Mouse (Mus musculus) midbrain, embryonic 10.5 days (tissue): Measurements from ENCODE around the gene Fam163a. TPM values are rescaled to one million over a fixed set of nuclear protein-coding genes. Genes with fewer than 3 reads are reported as not detected.
"Not testable (repeated sequence)": the region's sequence is repeated elsewhere in the genome, so short reads cannot be mapped to it uniquely, and the experiment has no call there.

Experiments used
- DNase-seq: peaks from one replicate; pipeline ENCODE4 v3.0.0-alpha.2; 2017; ENCODE audit warnings: low spot score
- H3K27ac ChIP-seq: fragments of 300-500 bp; sonication (generic); replicated peaks from 2 replicates; pipeline ENCODE4 v1.5.1; 2016; ENCODE audit warnings: mild to moderate bottlenecking
- H3K27me3 ChIP-seq: fragments of 300-500 bp; sonication (generic); 2 replicates; pipeline ENCODE4 v1.6.1; 2016; ENCODE audit warnings: low read depth, mild to moderate bottlenecking; ENCODE audit not compliant: poor library complexity, severe bottlenecking
- H3K36me3 ChIP-seq: fragments of 300-500 bp; sonication (generic); 2 replicates; pipeline ENCODE4 v1.6.1; 2016; ENCODE audit warnings: mild to moderate bottlenecking, moderate library complexity
- H3K4me1 ChIP-seq: fragments of 300-500 bp; sonication (generic); 2 replicates; pipeline ENCODE4 v1.6.1; 2016
- H3K4me3 ChIP-seq: fragments of 300-500 bp; sonication (generic); 2 replicates; pipeline ENCODE4 v1.5.1; 2016; ENCODE audit warnings: mild to moderate bottlenecking, moderate library complexity
- H3K9me3 ChIP-seq: fragments of 300-500 bp; sonication (generic); replicated peaks from 2 replicates; pipeline ENCODE4 v1.6.1; 2016; ENCODE audit warnings: mild to moderate bottlenecking
- WGBS: fragments of 180-500 bp; shearing (Covaris S2); methylation state at CpG from one replicate; pipeline ENCODE4 v1.1.7; 2016; 5-methylcytosine and 5-hydroxymethylcytosine counted together
- polyA plus RNA-seq: library from polyadenylated mRNA; unstranded; fragments of >200 nt; fragmentation: Nextera tagmentation; extraction: Ambion mirVana; gene quantifications from 2 replicates; pipeline ENCODE4 v1.2.1, GENCODE M21; 2016

Gene Fam163a
- polyA plus RNA-seq, 1 experiment from 2014 or later, result 4.5 TPM

DNA sequence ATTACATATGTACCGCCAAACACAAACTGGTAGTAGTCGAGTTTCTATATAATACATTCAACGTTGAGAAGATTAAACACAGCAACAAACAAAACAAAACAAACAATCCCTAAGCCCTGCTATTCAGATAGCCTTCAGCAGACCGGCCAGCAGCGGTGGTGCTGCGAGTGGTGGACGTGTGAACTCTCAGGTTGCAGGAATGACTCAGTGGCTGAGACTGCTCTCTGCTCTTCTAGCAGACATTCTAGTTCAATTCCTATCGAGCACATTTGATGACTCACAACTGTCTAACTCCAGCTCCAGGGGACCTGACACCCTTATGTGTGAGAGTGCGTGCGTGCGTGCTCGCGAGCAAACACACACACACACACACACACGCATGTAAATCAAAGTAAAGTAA, 134.7 kb downstream of the Fam163a start:
- no peak for DNase-seq
- peaks cover 24% of the 10 kb centered on the region for H3K36me3 ChIP-seq
- peaks cover 16% of the 10 kb centered on the region for H3K4me1 ChIP-seq
- no peaks in the 10 kb centered on the region for H3K9me3 ChIP-seq
- no peaks in the 10 kb centered on the region for H3K27me3 ChIP-seq
- H3K27ac ChIP-seq, result no peak overlapping the region
- WGBS, result 90% methylated on average over 14 of the region's 14 CpGs
- no peak overlapping the region for H3K4me3 ChIP-seq

DNA sequence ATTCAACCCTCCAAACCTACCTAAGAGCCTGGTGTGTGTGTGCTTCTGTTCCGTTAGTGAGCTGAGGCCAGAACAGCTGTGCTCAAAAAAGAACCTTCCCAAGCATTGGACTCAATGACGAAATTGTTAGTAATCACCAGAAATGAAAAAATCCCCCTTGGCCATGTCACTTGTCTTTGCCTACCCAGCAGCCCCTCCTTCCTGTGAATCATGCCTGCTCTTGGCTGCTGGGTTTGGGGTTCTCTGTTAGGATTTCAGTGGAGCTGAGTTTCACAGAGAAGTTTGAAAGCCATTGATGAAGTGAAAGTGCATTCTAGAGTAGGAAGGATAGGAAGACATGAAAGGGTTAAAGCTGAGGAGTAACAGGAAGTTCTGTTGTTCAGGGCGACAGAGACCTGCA, 138.7 kb downstream of the Fam163a start:
- 70% methylated on average over 3 of the region's 3 CpGs for WGBS
- no peak overlapping the region for H3K27ac ChIP-seq
- H3K9me3 ChIP-seq, result no peaks in the 10 kb centered on the region
- H3K4me1 ChIP-seq, result no peaks in the 10 kb centered on the region
- H3K36me3 ChIP-seq, result peaks cover 62% of the 10 kb centered on the region
- no peak overlapping the region for H3K4me3 ChIP-seq
- no peaks in the 10 kb centered on the region for H3K27me3 ChIP-seq
- no peak for DNase-seq

DNA sequence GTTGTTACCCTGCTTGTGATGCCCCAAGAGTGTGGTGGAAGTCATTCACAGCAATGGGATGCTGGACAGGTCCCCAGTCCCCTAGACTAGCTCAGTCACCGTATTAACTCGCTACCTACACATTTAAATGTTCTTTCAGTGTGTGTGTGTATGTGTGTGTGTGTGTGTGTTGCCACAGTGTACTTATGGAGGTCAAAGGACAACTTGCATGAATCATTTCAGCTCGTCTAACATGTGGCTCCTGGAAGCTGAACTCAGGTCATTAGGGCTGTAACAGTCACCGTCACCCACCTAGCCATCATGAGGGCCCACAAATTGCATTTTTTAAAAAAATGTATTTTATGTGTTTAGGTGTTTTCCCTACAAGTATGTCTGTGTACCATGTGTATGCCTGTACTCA, 142.6 kb downstream of the Fam163a start:
- no peaks in the 10 kb centered on the region for H3K9me3 ChIP-seq
- H3K27me3 ChIP-seq, result no peaks in the 10 kb centered on the region
- no peak for DNase-seq
- WGBS, result 95% methylated on average over 4 of the region's 4 CpGs
- no peak overlapping the region for H3K27ac ChIP-seq
- H3K36me3 ChIP-seq, result peaks cover 80% of the 10 kb centered on the region
- no peaks in the 10 kb centered on the region for H3K4me1 ChIP-seq
- no peak overlapping the region for H3K4me3 ChIP-seq

DNA sequence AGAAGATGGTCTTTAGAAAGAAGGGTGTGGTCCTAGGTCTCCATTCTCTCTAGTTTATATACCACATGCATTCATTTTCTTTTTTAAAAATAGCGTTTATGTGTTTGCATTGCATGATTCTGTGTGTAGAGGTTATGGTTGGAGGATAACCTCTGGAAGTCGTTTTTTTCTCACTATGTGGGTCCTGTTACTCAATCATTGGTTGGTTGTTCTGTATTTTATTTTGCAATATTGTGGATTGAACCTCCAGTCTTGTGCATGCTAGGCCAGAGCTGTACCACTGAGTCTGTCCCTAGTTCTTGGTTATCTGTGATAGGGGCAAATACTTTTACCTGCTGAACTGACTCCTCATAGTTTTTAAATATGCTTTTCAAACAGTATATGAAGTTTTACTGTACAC, 146.6 kb downstream of the Fam163a start:
- DNase-seq, result no peak
- H3K27ac ChIP-seq, result no peak overlapping the region
- peaks cover 79% of the 10 kb centered on the region for H3K36me3 ChIP-seq
- H3K4me1 ChIP-seq, result no peaks in the 10 kb centered on the region
- H3K27me3 ChIP-seq, result no peaks in the 10 kb centered on the region
- H3K4me3 ChIP-seq, result no peak overlapping the region
- H3K9me3 ChIP-seq, result no peaks in the 10 kb centered on the region
- 81% methylated on average over 2 of the region's 2 CpGs for WGBS

DNA sequence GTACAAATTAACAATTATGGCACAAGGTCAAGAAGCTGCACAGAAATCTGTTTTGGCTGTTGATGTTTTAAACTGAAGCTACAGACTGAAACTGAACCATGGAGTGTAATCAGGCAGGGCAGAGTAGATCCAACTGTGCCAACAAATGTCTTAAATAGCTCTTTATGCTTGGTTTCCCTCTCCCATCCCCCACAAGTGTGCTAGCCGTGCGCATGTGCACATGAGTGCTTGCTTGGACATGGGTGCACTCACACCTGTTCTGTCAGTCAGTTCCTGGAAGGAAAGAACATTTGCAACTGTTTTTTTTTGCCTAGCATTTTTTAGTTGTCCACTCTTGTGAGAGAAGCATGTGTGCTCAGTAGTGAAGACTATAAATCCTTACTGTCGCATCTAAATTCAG, 158.1 kb downstream of the Fam163a start:
- 90% methylated on average over 3 of the region's 3 CpGs for WGBS
- H3K27me3 ChIP-seq, result no peaks in the 10 kb centered on the region
- peaks cover 88% of the 10 kb centered on the region for H3K36me3 ChIP-seq
- no peak overlapping the region for H3K4me3 ChIP-seq
- no peak for DNase-seq
- H3K27ac ChIP-seq, result no peak overlapping the region
- H3K9me3 ChIP-seq, result no peaks in the 10 kb centered on the region
- H3K4me1 ChIP-seq, result peaks cover 16% of the 10 kb centered on the region

DNA sequence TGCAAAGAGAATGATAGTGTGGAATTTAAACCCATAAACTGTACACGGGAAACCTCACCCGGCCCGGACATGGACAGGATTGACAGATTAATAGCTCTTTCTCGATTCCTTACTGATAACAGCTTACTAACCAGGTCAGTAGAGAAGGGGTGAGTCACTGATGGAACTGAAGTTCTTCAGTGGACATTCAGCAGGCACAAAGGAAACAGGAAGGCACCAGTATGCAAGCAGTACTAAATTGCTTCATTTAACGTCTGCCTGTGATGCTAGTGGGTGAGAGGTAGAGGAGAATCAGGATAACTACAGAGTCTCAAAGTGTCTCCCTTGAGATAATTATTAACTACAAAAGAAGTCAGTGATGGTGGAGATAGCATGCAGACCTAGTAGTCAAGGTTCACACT, 160.6 kb downstream of the Fam163a start:
- no peak for DNase-seq
- H3K4me1 ChIP-seq, result peaks cover 24% of the 10 kb centered on the region
- no peak overlapping the region for H3K27ac ChIP-seq
- no peak overlapping the region for H3K4me3 ChIP-seq
- H3K9me3 ChIP-seq, result no peaks in the 10 kb centered on the region
- H3K36me3 ChIP-seq, result peaks cover 64% of the 10 kb centered on the region
- H3K27me3 ChIP-seq, result no peaks in the 10 kb centered on the region
- 93% methylated on average over 5 of the region's 5 CpGs for WGBS

DNA sequence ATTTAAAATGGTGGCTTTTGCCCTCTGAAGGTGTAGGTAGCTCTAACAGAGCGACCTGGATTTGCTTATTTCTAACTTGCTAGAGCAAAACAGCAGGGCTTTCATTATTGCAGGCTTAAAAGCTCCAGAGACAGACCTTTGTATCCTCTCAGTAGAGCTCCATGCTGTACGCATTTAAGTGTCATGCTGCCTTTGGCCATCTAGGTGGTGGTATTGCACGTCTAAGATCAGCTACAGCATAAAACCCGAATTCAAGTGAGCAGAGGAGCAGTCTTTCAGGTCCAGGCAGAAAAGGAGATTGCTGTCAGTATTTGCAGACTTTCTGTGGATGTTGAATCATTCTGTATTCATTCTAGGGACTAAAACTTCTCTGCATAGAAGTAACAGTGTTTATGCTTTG, 161.8 kb downstream of the Fam163a start:
- WGBS, result 38% methylated on average over 4 of the region's 4 CpGs
- Histone ChIP-seq H3K27me3 (no peaks in the 10 kb centered on the region), H3K9me3 (no peaks in the 10 kb centered on the region), H3K4me3 (no peak overlapping the region), H3K36me3 (peaks cover 52% of the 10 kb centered on the region), H3K4me1 (peaks cover 24% of the 10 kb centered on the region), H3K27ac (no peak overlapping the region)
- peak; percentile 37 for DNase-seq

DNA sequence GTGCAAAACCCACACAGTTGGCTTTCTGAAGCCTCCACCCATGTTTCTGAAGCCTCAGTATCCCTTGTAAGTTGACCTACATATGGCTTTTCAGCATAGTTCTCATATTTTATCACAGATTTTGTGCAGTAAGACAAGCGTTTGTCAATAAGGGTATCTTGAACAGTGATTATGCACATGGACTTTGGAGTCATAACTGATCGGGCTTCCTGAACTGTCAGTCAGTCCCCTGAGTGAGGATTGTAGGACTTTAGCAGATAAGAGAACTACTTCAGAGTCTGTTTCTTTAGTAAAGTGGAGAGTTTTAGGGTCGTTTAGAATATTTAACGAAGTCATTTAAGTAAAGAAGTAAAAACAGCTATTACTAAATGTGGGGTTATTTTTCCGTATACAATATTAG, 162.3 kb downstream of the Fam163a start:
- Histone ChIP-seq H3K36me3 (peaks cover 46% of the 10 kb centered on the region), H3K4me1 (peaks cover 24% of the 10 kb centered on the region), H3K27ac (no peak overlapping the region), H3K4me3 (peak overlapping the region; percentile 68), H3K9me3 (no peaks in the 10 kb centered on the region), H3K27me3 (no peaks in the 10 kb centered on the region)
- 92% methylated on average over 5 of the region's 5 CpGs for WGBS
- no peak for DNase-seq

DNA sequence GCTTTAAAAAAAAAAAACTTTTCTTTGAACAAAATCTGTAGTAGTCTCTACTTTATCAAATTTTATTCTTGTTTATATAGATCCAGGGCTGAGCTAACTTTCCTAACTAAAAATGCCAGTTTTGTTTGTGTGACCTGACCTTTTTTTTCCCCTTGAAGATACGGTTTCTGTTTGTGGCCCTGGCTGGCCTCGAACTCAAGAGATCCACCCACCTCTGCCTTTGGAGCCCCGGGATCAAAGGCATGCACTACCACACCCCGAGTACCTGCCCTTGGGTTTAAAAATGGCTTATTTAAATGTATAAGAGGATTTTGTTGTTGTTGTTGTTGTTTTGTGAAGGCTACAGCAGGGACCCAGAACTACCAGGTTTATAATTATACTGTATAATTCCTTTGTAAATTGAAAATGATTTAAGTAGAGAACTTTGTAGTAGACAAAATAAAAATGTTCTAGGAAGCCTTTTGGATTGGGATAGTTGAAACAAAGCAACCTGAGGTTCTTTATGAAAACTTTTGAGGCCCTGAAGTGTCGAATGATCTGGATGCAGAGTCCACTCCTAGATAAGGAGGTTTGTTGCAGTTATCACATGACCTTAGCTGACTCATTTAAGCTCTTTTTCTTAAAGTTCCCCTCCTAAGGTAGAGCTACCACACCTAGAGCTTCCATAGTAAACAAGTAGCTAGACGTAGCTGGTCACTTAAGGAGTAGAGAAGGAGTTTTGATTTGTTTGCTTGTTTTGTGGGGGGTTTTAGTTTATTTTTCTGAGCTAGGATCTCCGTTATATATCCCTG, 163.2 kb downstream of the Fam163a start:
- peak overlapping the region; percentile 68 for H3K4me3 ChIP-seq
- peaks cover 38% of the 10 kb centered on the region for H3K36me3 ChIP-seq
- no peaks in the 10 kb centered on the region for H3K27me3 ChIP-seq
- H3K4me1 ChIP-seq, result peaks cover 32% of the 10 kb centered on the region
- WGBS, result 54% methylated on average over 7 of the region's 7 CpGs
- no peaks in the 10 kb centered on the region for H3K9me3 ChIP-seq
- no peak overlapping the region for H3K27ac ChIP-seq
- DNase-seq, result no peak

DNA sequence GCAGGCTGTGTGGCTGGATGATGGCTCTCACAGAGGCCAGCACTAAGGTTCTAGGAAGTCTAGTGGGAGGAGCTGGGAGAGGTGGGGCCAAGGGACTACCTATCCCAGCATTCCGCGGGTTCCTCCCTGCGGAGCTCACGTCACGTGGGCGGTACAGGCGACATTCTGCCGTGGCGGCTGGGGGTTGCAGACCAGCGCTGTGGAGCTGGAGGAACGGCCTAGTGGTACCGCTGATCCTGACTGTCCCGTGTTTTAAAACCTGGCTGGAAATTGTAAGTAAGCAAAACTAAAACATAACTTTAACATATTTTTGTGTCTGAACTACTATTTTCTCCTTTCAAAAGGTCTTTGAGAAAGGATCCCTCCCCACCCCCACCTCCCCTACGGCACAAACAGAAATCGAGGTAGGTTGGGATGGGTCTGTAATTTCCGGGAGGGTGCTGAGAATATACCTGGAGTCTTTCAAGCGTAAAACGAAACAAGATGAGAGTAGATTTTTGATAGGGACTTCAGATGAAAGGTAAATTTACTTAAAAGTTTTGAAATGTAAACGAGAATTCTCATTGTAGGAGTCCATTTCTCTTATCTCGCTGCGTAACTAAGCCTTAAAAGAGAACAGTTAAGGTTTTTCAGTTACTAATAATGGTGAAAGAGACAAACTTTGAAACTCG, 164.0 kb downstream of the Fam163a start:
- peaks cover 35% of the 10 kb centered on the region for H3K4me1 ChIP-seq
- no peaks in the 10 kb centered on the region for H3K27me3 ChIP-seq
- no peaks in the 10 kb centered on the region for H3K9me3 ChIP-seq
- DNase-seq, result peak; percentile 90
- H3K27ac ChIP-seq, result peak overlapping the region; percentile 85
- WGBS, result 2% methylated on average over 22 of the region's 22 CpGs
- H3K36me3 ChIP-seq, result peaks cover 30% of the 10 kb centered on the region
- peak overlapping the region; percentile 68 for H3K4me3 ChIP-seq

DNA sequence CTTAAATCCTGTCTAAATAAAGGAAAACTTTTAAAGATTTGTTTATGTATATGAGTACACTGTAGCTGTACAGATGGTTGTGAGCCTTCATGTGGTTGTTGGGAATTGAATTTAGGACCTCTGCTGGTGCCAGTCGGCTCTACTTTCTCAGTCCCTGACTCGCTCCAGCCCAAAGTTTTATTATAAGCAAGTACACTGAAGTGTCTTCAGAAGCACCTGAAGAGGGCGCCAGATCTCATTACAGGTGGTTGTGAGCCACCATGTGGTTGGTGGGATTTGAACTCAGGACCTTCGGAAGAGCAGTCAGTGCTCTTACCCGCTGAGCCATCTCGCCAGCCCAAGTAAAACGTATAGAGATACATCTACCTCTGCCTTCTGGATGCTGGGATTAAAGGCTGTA, 164.8 kb downstream of the Fam163a start:
- H3K4me3 ChIP-seq, DNase-seq, H3K9me3 ChIP-seq, H3K27me3 ChIP-seq, H3K27ac ChIP-seq: not testable (repeated sequence)
- 67% methylated on average over 7 of the region's 7 CpGs for WGBS
- Histone ChIP-seq H3K36me3 (peaks cover 21% of the 10 kb centered on the region), H3K4me1 (peaks cover 35% of the 10 kb centered on the region)

DNA sequence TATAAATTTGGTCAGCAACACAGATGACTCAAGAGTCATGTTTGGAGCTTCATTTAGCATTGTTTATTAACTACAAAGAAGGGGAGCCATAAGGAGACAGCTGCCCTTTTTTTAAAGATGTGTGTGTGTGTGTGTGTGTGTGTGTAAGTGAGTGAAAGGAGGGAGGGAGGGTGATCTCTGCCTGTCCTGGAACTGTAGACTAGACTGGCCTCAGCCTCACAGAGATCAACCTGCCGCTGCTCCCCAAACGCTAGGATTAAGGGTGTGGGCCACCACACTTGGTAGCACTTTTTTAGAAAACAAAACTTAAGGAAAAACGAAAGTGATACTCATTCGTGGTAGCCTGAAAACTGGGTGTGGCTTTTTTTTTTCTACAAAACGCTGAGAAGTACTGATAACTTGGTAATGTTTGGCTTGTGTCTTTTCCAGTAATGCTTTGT, 167.7 kb downstream of the Fam163a start:
- Histone ChIP-seq H3K9me3 (no peaks in the 10 kb centered on the region), H3K36me3 (peaks cover 21% of the 10 kb centered on the region), H3K27ac (peak overlapping the region; percentile 63; the same call in 1 of the 2 replicates), H3K4me3 (peak overlapping the region; percentile 59), H3K27me3 (no peaks in the 10 kb centered on the region), H3K4me1 (peaks cover 35% of the 10 kb centered on the region)
- 70% methylated on average over 5 of the region's 5 CpGs for WGBS
- DNase-seq, result no peak
